Mouse (Mus musculus): Measurements from ENCODE around the gene Notch2. TPM values are rescaled to one million over a fixed set of nuclear protein-coding genes. Genes with fewer than 3 reads are reported as not detected.
A peak's percentile ranks its signal among the peaks of the same experiment; 100 is the strongest.

Gene Notch2
- polyA plus RNA-seq, 1 experiment from 2014 or later, result 31.1 TPM

- Histone ChIP-seq H3K27me3 (ENCODE audit: insufficient read depth, low read length) (no peaks in the 10 kb centered on the region), H3K36me3 (ENCODE audit: insufficient read depth, low read length) (peaks cover 4% of the 10 kb centered on the region; the same call in 1 of the 2 replicates), H3K4me1 (ENCODE audit: insufficient read depth, low read length) (peaks cover 75% of the 10 kb centered on the region), H3K27ac (ENCODE audit: low read length) (no peak overlapping the region), H3K4me2 (replicated peaks; ENCODE audit: low read depth, low read length) (no peak overlapping the region), H3K9me3 (ENCODE audit: low read length) (no peaks in the 10 kb centered on the region), H3K4me3 (ENCODE audit: low read length) (no peak overlapping the region), H3K9ac (replicated peaks; ENCODE audit: low read length) (no peak overlapping the region)
- 87% methylated on average over 8 of the region's 8 CpGs for WGBS
- no peak for ATAC-seq (ENCODE audit: low FRiP score, low TSS enrichment)
These were observed 41.1 kb downstream of the Notch2 start for GRCm38 (mm10) chr3:98054334-98055007.

GRCm38 (mm10) chr3:98055008-98055345, 41.6 kb downstream of the Notch2 start:
- no peak overlapping the region for H3K9ac ChIP-seq (replicated peaks; ENCODE audit: low read length)
- peaks cover 73% of the 10 kb centered on the region for H3K4me1 ChIP-seq (ENCODE audit: insufficient read depth, low read length)
- no peaks in the 10 kb centered on the region for H3K27me3 ChIP-seq (ENCODE audit: insufficient read depth, low read length)
- no peak overlapping the region for H3K4me3 ChIP-seq (ENCODE audit: low read length)
- no peak overlapping the region for H3K27ac ChIP-seq (ENCODE audit: low read length)
- no peaks in the 10 kb centered on the region for H3K9me3 ChIP-seq (ENCODE audit: low read length)
- WGBS, result 78% methylated on average over 6 of the region's 6 CpGs
- H3K4me2 ChIP-seq (replicated peaks; ENCODE audit: low read depth, low read length), result no peak overlapping the region
- H3K36me3 ChIP-seq (ENCODE audit: insufficient read depth, low read length), result peaks cover 4% of the 10 kb centered on the region; the same call in 1 of the 2 replicates
- ATAC-seq (ENCODE audit: low FRiP score, low TSS enrichment), result no peak

- no peak overlapping the region for H3K9ac ChIP-seq (replicated peaks; ENCODE audit: low read length)
- H3K4me1 ChIP-seq (ENCODE audit: insufficient read depth, low read length), result peaks cover 73% of the 10 kb centered on the region
- H3K4me3 ChIP-seq (ENCODE audit: low read length), result no peak overlapping the region
- H3K9me3 ChIP-seq (ENCODE audit: low read length), result no peaks in the 10 kb centered on the region
- H3K27me3 ChIP-seq (ENCODE audit: insufficient read depth, low read length), result no peaks in the 10 kb centered on the region
- peaks cover 4% of the 10 kb centered on the region; the same call in 1 of the 2 replicates for H3K36me3 ChIP-seq (ENCODE audit: insufficient read depth, low read length)
- H3K4me2 ChIP-seq (replicated peaks; ENCODE audit: low read depth, low read length), result no peak overlapping the region
- ATAC-seq (ENCODE audit: low FRiP score, low TSS enrichment), result no peak
- H3K27ac ChIP-seq (ENCODE audit: low read length), result no peak overlapping the region
- WGBS, result 80% methylated on average over 20 of the region's 20 CpGs
These were observed 42.7 kb downstream of the Notch2 start for GRCm38 (mm10) chr3:98055808-98056728.

- Histone ChIP-seq H3K4me3 (ENCODE audit: low read length) (no peak overlapping the region), H3K4me2 (replicated peaks; ENCODE audit: low read depth, low read length) (no peak overlapping the region), H3K27me3 (ENCODE audit: insufficient read depth, low read length) (no peaks in the 10 kb centered on the region), H3K36me3 (ENCODE audit: insufficient read depth, low read length) (peaks cover 4% of the 10 kb centered on the region; the same call in 1 of the 2 replicates), H3K4me1 (ENCODE audit: insufficient read depth, low read length) (peaks cover 73% of the 10 kb centered on the region), H3K9me3 (ENCODE audit: low read length) (no peaks in the 10 kb centered on the region), H3K27ac (ENCODE audit: low read length) (no peak overlapping the region), H3K9ac (replicated peaks; ENCODE audit: low read length) (no peak overlapping the region)
- WGBS, result 80% methylated on average over 6 of the region's 6 CpGs
- no peak for ATAC-seq (ENCODE audit: low FRiP score, low TSS enrichment)
These were observed 43.6 kb downstream of the Notch2 start for GRCm38 (mm10) chr3:98056956-98057365.

GRCm38 (mm10) chr3:98059076-98059475, 45.7 kb downstream of the Notch2 start:
- peaks cover 74% of the 10 kb centered on the region for H3K4me1 ChIP-seq (ENCODE audit: insufficient read depth, low read length)
- 69% methylated on average over 4 of the region's 4 CpGs for WGBS

GRCm38 (mm10) chr3:98060981-98061660, 47.8 kb downstream of the Notch2 start:
- Histone ChIP-seq H3K9me3 (ENCODE audit: low read length) (no peaks in the 10 kb centered on the region), H3K27ac (ENCODE audit: low read length) (peak overlapping the region; percentile 95), H3K4me1 (ENCODE audit: insufficient read depth, low read length) (peaks cover 75% of the 10 kb centered on the region), H3K36me3 (ENCODE audit: insufficient read depth, low read length) (peaks cover 1% of the 10 kb centered on the region; the same call in 1 of the 2 replicates), H3K4me2 (replicated peaks; ENCODE audit: low read depth, low read length) (no peak overlapping the region), H3K27me3 (ENCODE audit: insufficient read depth, low read length) (no peaks in the 10 kb centered on the region), H3K9ac (replicated peaks; ENCODE audit: low read length) (no peak overlapping the region), H3K4me3 (ENCODE audit: low read length) (no peak overlapping the region)
- peak; percentile 71 for ATAC-seq (ENCODE audit: low FRiP score, low TSS enrichment)
- 11% methylated on average over 7 of the region's 7 CpGs for WGBS

More at GRCm38 (mm10) chr3:98059076-98059475, 45.7 kb downstream of the Notch2 start:
- H3K9ac ChIP-seq (replicated peaks; ENCODE audit: low read length), result no peak overlapping the region; the same call in 1 of the 2 replicates
- no peak overlapping the region for H3K27ac ChIP-seq (ENCODE audit: low read length)
- H3K27me3 ChIP-seq (ENCODE audit: insufficient read depth, low read length), result no peaks in the 10 kb centered on the region
- H3K9me3 ChIP-seq (ENCODE audit: low read length), result no peaks in the 10 kb centered on the region
- H3K36me3 ChIP-seq (ENCODE audit: insufficient read depth, low read length), result peaks cover 4% of the 10 kb centered on the region; the same call in 1 of the 2 replicates
- no peak for ATAC-seq (ENCODE audit: low FRiP score, low TSS enrichment)
- no peak overlapping the region for H3K4me3 ChIP-seq (ENCODE audit: low read length)
- no peak overlapping the region for H3K4me2 ChIP-seq (replicated peaks; ENCODE audit: low read depth, low read length)

- H3K27me3 ChIP-seq (ENCODE audit: insufficient read depth, low read length), result no peaks in the 10 kb centered on the region
- H3K4me1 ChIP-seq (ENCODE audit: insufficient read depth, low read length), result peaks cover 69% of the 10 kb centered on the region
These were observed 48.5 kb downstream of the Notch2 start for GRCm38 (mm10) chr3:98061661-98062330.

GRCm38 (mm10) chr3:98062591-98063185, 49.4 kb downstream of the Notch2 start:
- Histone ChIP-seq H3K4me2 (replicated peaks; ENCODE audit: low read depth, low read length) (0 out of 2 replicates have a peak overlapping the region, but pooled peaks have one; percentile 17), H3K36me3 (ENCODE audit: insufficient read depth, low read length) (no peaks in the 10 kb centered on the region), H3K9me3 (ENCODE audit: low read length) (no peaks in the 10 kb centered on the region), H3K9ac (replicated peaks; ENCODE audit: low read length) (peak overlapping the region; percentile 8), H3K27ac (ENCODE audit: low read length) (peak overlapping the region; percentile 95), H3K4me3 (ENCODE audit: low read length) (no peak overlapping the region), H3K4me1 (ENCODE audit: insufficient read depth, low read length) (peaks cover 64% of the 10 kb centered on the region), H3K27me3 (ENCODE audit: insufficient read depth, low read length) (no peaks in the 10 kb centered on the region)
- peak; percentile 9; the same call in 1 of the 2 replicates for ATAC-seq (ENCODE audit: low FRiP score, low TSS enrichment)
- 22% methylated on average over 1 of the region's 1 CpGs for WGBS

More at GRCm38 (mm10) chr3:98061661-98062330, 48.5 kb downstream of the Notch2 start:
- Histone ChIP-seq H3K9ac (replicated peaks; ENCODE audit: low read length) (peak overlapping the region; percentile 37; the same call in 1 of the 2 replicates), H3K4me2 (replicated peaks; ENCODE audit: low read depth, low read length) (no peak overlapping the region), H3K36me3 (ENCODE audit: insufficient read depth, low read length) (no peaks in the 10 kb centered on the region), H3K9me3 (ENCODE audit: low read length) (no peaks in the 10 kb centered on the region), H3K4me3 (ENCODE audit: low read length) (no peak overlapping the region), H3K27ac (ENCODE audit: low read length) (peak overlapping the region; percentile 95)
- WGBS, result 33% methylated on average over 13 of the region's 13 CpGs
- no peak for ATAC-seq (ENCODE audit: low FRiP score, low TSS enrichment)

Data from kidney, embryonic 16.5 days (tissue).